Mouse (Mus musculus) midbrain, postnatal 0 days (tissue): ENCODE measurements at regions not wholly inside any gene's neighbourhood (a gene's known extent, or its start where the extent isn't known, plus 50 kb on each side); places are given as distances from the start of the nearest gene placed in this dataset.
A peak's percentile ranks its signal among the peaks of the same experiment; 100 is the strongest.
"Not testable (repeated sequence)": the region's sequence is repeated elsewhere in the genome, so short reads cannot be mapped to it uniquely, and the experiment has no call there.

Experiments used
- ATAC-seq: fragments of 200-750 bp; cut with Nextera tagmentation; 2 replicates; pipeline ENCODE4 v1.8.0; 2017; ENCODE audit warnings: moderate number of reproducible peaks, mild to moderate bottlenecking, moderate TSS enrichment, moderate library complexity; ENCODE audit not compliant: low FRiP score
- DNase-seq: peaks from one replicate; pipeline ENCODE4 v3.0.0-alpha.2; 2015; ENCODE audit warnings: low spot score
- H3K27ac ChIP-seq: fragments of 300-500 bp; sonication (generic); 2 replicates; pipeline ENCODE4 v1.5.1; 2014; ENCODE audit warnings: low read depth, mild to moderate bottlenecking, low read length, mixed read lengths
- H3K27me3 ChIP-seq: fragments of 300-500 bp; sonication (generic); 2 replicates; pipeline ENCODE4 v1.6.1; 2014; ENCODE audit warnings: low read length, control low read depth, mixed read lengths; ENCODE audit not compliant: insufficient read depth
- H3K36me3 ChIP-seq: fragments of 300-500 bp; sonication (generic); 2 replicates; pipeline ENCODE4 v1.6.1; 2014; ENCODE audit warnings: low read length, control low read depth, mixed read lengths; ENCODE audit not compliant: insufficient read depth
- H3K4me1 ChIP-seq: fragments of 300-500 bp; sonication (generic); 2 replicates; pipeline ENCODE4 v1.6.1; 2014; ENCODE audit warnings: mild to moderate bottlenecking, control low read depth, antibody characterized with exemption, low read length, mixed read lengths; ENCODE audit not compliant: insufficient read depth
- H3K4me2 ChIP-seq: fragments of 300-500 bp; sonication (generic); 2 replicates; pipeline ENCODE4 v1.6.1; 2014; ENCODE audit warnings: low read depth, mild to moderate bottlenecking, low read length, mixed read lengths; ENCODE audit not compliant: poor library complexity, severe bottlenecking
- H3K4me3 ChIP-seq: fragments of 300-500 bp; sonication (generic); 2 replicates; pipeline ENCODE4 v1.5.1; 2014; ENCODE audit warnings: low read depth, mild to moderate bottlenecking, low read length, moderate library complexity
- H3K9ac ChIP-seq: fragments of 300-500 bp; sonication (generic); replicated peaks from 2 replicates; pipeline ENCODE4 v1.6.1; 2014; ENCODE audit warnings: mild to moderate bottlenecking, low read length, moderate library complexity, mixed read lengths; ENCODE audit not compliant: poor library complexity, severe bottlenecking
- H3K9me3 ChIP-seq: fragments of 300-500 bp; sonication (generic); 2 replicates; pipeline ENCODE4 v1.6.1; 2016; ENCODE audit warnings: low read length, control low read depth
- CTCF ChIP-seq: IDR thresholded peaks from 2 replicates; pipeline ENCODE4 v1.5.1; 2016; ENCODE audit warnings: antibody characterized with exemption, mild to moderate bottlenecking
- WGBS: fragments of 180-500 bp; shearing (Covaris S2); extraction: QIAGEN DNeasy Blood & Tissue Kit; methylation state at CpG from one replicate; pipeline ENCODE4 v1.1.7; 2014; 5-methylcytosine and 5-hydroxymethylcytosine counted together

- no peak for ATAC-seq
- 79% methylated on average over 1 of the region's 1 CpGs for WGBS
- peak overlapping the region; percentile 59; the same call in 1 of the 2 replicates for H3K4me3 ChIP-seq
Measured at GRCm38 (mm10) chr5:109865628-109866027, 57.6 kb upstream of the Gm15446 start.

DNA sequence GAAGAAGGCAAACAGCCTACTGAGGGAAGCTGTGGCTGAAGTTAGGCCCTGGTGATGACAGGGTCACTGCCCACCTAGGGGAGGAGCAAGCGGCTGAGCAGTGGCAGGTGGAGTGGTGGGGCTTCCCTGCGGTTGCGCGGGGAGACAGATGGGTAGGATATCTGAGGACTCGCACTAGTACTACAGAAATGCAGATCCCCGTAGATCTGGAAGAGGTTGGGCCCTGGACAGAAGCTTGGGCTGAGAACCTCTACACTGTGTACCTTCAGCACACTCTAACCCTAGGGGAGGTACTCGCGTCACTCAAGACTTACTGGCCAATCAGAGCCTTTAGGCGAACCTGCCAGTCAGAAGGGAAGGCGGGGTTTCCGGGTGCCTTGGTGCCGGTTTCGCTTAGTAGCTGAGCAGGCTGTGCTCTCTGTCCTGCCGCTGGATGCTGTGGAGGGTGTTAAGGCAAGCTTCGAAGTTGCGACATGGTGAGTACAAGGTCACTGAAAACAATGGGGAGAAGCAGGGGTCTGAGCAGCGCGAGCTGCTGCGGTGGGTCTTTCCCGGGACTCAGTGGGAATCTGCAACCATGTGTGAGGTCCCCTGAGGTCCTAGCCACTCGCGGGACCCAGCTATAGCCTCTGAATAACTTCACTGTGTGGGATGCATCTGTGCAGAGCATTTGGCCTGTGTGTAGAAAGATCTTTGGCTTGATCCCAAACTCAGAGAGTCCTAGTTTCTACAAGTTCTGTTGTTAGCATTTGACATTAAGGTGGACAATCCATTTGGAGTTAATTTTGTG is 56.7 kb upstream of the Gm15446 start:
- Histone ChIP-seq H3K4me2 (peak overlapping the region; percentile 57), H3K9me3 (no peaks in the 10 kb centered on the region), H3K27me3 (no peaks in the 10 kb centered on the region), H3K36me3 (no peaks in the 10 kb centered on the region), H3K9ac (peak overlapping the region; percentile 44), H3K27ac (no peak overlapping the region), H3K4me1 (no peaks in the 10 kb centered on the region), H3K4me3 (peak overlapping the region; percentile 59)
- DNase-seq (peak; percentile 94), ATAC-seq (peak; percentile 99)
- no peak for TF ChIP-seq CTCF
- under 1% methylated on average over 22 of the region's 22 CpGs for whole genome bisulfite sequencing

More at GRCm38 (mm10) chr5:109865628-109866027, 57.6 kb upstream of the Gm15446 start:
- Histone ChIP-seq H3K4me2 (no peak overlapping the region), H3K27me3 (no peaks in the 10 kb centered on the region), H3K4me1 (no peaks in the 10 kb centered on the region), H3K9ac (no peak overlapping the region), H3K9me3 (no peaks in the 10 kb centered on the region), H3K36me3 (no peaks in the 10 kb centered on the region), H3K27ac (no peak overlapping the region)
- TF ChIP-seq CTCF = no peak
- no peak for DNase-seq

- H3K36me3 ChIP-seq, H3K27ac ChIP-seq, H3K9me3 ChIP-seq, H3K27me3 ChIP-seq, H3K4me1 ChIP-seq, H3K9ac ChIP-seq, ATAC-seq: not testable (repeated sequence)
- H3K4me3 ChIP-seq = peak overlapping the region; percentile 59
- peak; percentile 0 for DNase-seq
- peak overlapping the region; percentile 57; the same call in 1 of the 2 replicates for H3K4me2 ChIP-seq
Measured at GRCm38 (mm10) chr5:109867221-109867620, 56.0 kb upstream of the Gm15446 start.
